Mouse (Mus musculus): ENCODE results near the gene St6galnac5.

St6galnac5 gene

GRCm38 (mm10) chr3:152912216-152913101, 69.6 kb downstream of the St6galnac5 start:
- DNase-seq, result no peak

- DNase-seq, result no peak
Measured at GRCm38 (mm10) chr3:152911578-152911977, 70.5 kb downstream of the St6galnac5 start.

- no peak for DNase-seq
Measured at GRCm38 (mm10) chr3:152907683-152908082, 74.4 kb downstream of the St6galnac5 start.

- DNase-seq, result no peak
Measured at GRCm38 (mm10) chr3:152907087-152907486, 75.0 kb downstream of the St6galnac5 start.

- no peak for DNase-seq
Measured at GRCm38 (mm10) chr3:152905800-152906199, 76.2 kb downstream of the St6galnac5 start.

GRCm38 (mm10) chr3:152905026-152905425, 77.0 kb downstream of the St6galnac5 start:
- DNase-seq, result no peak

- no peak for DNase-seq
Measured at GRCm38 (mm10) chr3:152898906-152899305, 83.1 kb downstream of the St6galnac5 start.

- DNase-seq, result no peak
Measured at GRCm38 (mm10) chr3:152897196-152897595, 84.8 kb downstream of the St6galnac5 start.

GRCm38 (mm10) chr3:152896111-152896510, 85.9 kb downstream of the St6galnac5 start:
- no peak for DNase-seq

GRCm38 (mm10) chr3:152894935-152895334, 87.1 kb downstream of the St6galnac5 start:
- no peak for DNase-seq

GRCm38 (mm10) chr3:152888116-152888515, 93.9 kb downstream of the St6galnac5 start:
- no peak for DNase-seq

- DNase-seq, result no peak
Measured at GRCm38 (mm10) chr3:152886749-152887148, 95.3 kb downstream of the St6galnac5 start.

- no peak for DNase-seq
Measured at GRCm38 (mm10) chr3:152883556-152883955, 98.5 kb downstream of the St6galnac5 start.

- no peak for DNase-seq
Measured at GRCm38 (mm10) chr3:152881706-152882105, 100.3 kb downstream of the St6galnac5 start.

- DNase-seq, result no peak
Measured at GRCm38 (mm10) chr3:152880121-152880835, 101.8 kb downstream of the St6galnac5 start.

GRCm38 (mm10) chr3:152875723-152876290, 106.2 kb downstream of the St6galnac5 start:
- DNase-seq, result no peak

- DNase-seq, result no peak
Measured at GRCm38 (mm10) chr3:152874431-152875355, 107.4 kb downstream of the St6galnac5 start.

GRCm38 (mm10) chr3:152872596-152872995, 109.5 kb downstream of the St6galnac5 start:
- no peak for DNase-seq

- DNase-seq, result no peak
Measured at GRCm38 (mm10) chr3:152872054-152872453, 110.0 kb downstream of the St6galnac5 start.

- DNase-seq, result no peak
Measured at GRCm38 (mm10) chr3:152867654-152868525, 114.2 kb downstream of the St6galnac5 start.
